Mouse (Mus musculus) cerebellum, postnatal 4 days (tissue): ENCODE data around the gene Arhgap42.
A peak's percentile ranks its signal among the peaks of the same experiment; 100 is the strongest.

Experiments
- DNase-seq, 2 experiments: peaks; one replicate each; pipeline ENCODE4 v3.0.0; 2022; ENCODE audit warnings: low spot score in 2 of 2, mixed read lengths in 1 of 2

The Arhgap42 gene

GRCm38 (mm10) chr9:9143102-9143501 is 95.8 kb downstream of the Arhgap42 start:
- DNase-seq: no peak

- no peak for DNase-seq
Observed at GRCm38 (mm10) chr9:9142561-9142960, 96.3 kb downstream of the Arhgap42 start.

- no peak for DNase-seq
Observed at GRCm38 (mm10) chr9:9142144-9142543, 96.8 kb downstream of the Arhgap42 start.

GRCm38 (mm10) chr9:9128996-9129694 is 109.8 kb downstream of the Arhgap42 start:
- no peak for DNase-seq

GRCm38 (mm10) chr9:9127041-9127755 is 111.7 kb downstream of the Arhgap42 start:
- DNase-seq: no peak

- no peak for DNase-seq
Observed at GRCm38 (mm10) chr9:9124156-9124555, 114.7 kb downstream of the Arhgap42 start.

GRCm38 (mm10) chr9:9114266-9114665 is 124.6 kb downstream of the Arhgap42 start:
- no peak for DNase-seq

- DNase-seq: no peak
Observed at GRCm38 (mm10) chr9:9113847-9114246, 125.1 kb downstream of the Arhgap42 start.

GRCm38 (mm10) chr9:9112921-9113320 is 126.0 kb downstream of the Arhgap42 start:
- DNase-seq: no peak

GRCm38 (mm10) chr9:9107697-9108096 is 131.2 kb downstream of the Arhgap42 start:
- DNase-seq: no peak

GRCm38 (mm10) chr9:9104761-9105160 is 134.1 kb downstream of the Arhgap42 start:
- no peak for DNase-seq

- no peak for DNase-seq
Observed at GRCm38 (mm10) chr9:9102158-9102514, 136.8 kb downstream of the Arhgap42 start.

- no peak for DNase-seq
Observed at GRCm38 (mm10) chr9:9101482-9102157, 137.3 kb downstream of the Arhgap42 start.

GRCm38 (mm10) chr9:9101055-9101454 is 137.8 kb downstream of the Arhgap42 start:
- no peak for DNase-seq

- DNase-seq: no peak
Observed at GRCm38 (mm10) chr9:9097835-9098234, 141.1 kb downstream of the Arhgap42 start.

GRCm38 (mm10) chr9:9096761-9097160 is 142.1 kb downstream of the Arhgap42 start:
- no peak for DNase-seq

GRCm38 (mm10) chr9:9093096-9093495 is 145.8 kb downstream of the Arhgap42 start:
- no peak for DNase-seq

GRCm38 (mm10) chr9:9083441-9083840 is 155.5 kb downstream of the Arhgap42 start:
- DNase-seq: no peak

GRCm38 (mm10) chr9:9052920-9053319 is 186.0 kb downstream of the Arhgap42 start:
- no peak for DNase-seq

- peak in 1 of 2 experiments; percentile 4 for DNase-seq
Observed at GRCm38 (mm10) chr9:9051184-9051583, 187.7 kb downstream of the Arhgap42 start.

- no peak for DNase-seq
Observed at GRCm38 (mm10) chr9:9049202-9049601, 189.7 kb downstream of the Arhgap42 start.

- no peak for DNase-seq
Observed at GRCm38 (mm10) chr9:9041009-9041408, 197.9 kb downstream of the Arhgap42 start.
